Mouse (Mus musculus) midbrain, embryonic 11.5 days (tissue): ENCODE results near the gene Phf7. TPM values are rescaled to one million over a fixed set of nuclear protein-coding genes. Genes with fewer than 3 reads are reported as not detected.

Experiments used
- ATAC-seq: fragments of 200-750 bp; cut with Nextera tagmentation; 2 replicates; pipeline ENCODE4 v1.8.0; 2017; ENCODE audit warnings: moderate TSS enrichment, moderate library complexity; ENCODE audit not compliant: low FRiP score
- DNase-seq: peaks from one replicate; pipeline ENCODE4 v3.0.0; 2015; ENCODE audit warnings: low spot score; ENCODE audit errors: missing footprints
- H3K27ac ChIP-seq: fragments of 300-500 bp; sonication (generic); 2 replicates; pipeline ENCODE4 v1.5.1; 2014; ENCODE audit warnings: low read depth, low read length
- H3K27me3 ChIP-seq: fragments of 300-500 bp; sonication (generic); 2 replicates; pipeline ENCODE4 v1.6.1; 2014; ENCODE audit warnings: mild to moderate bottlenecking, low read length, moderate library complexity, mixed read lengths; ENCODE audit not compliant: control insufficient read depth, insufficient read depth
- H3K36me3 ChIP-seq: fragments of 300-500 bp; sonication (generic); 2 replicates; pipeline ENCODE4 v1.6.1; 2014; ENCODE audit warnings: mild to moderate bottlenecking, low read length, moderate library complexity, mixed read lengths; ENCODE audit not compliant: control insufficient read depth, insufficient read depth
- H3K4me1 ChIP-seq: fragments of 300-500 bp; sonication (generic); 2 replicates; pipeline ENCODE4 v1.6.1; 2014; ENCODE audit warnings: low read length; ENCODE audit not compliant: control insufficient read depth, insufficient read depth
- H3K4me2 ChIP-seq: fragments of 300-500 bp; sonication (generic); 2 replicates; pipeline ENCODE4 v1.6.1; 2014; ENCODE audit warnings: mild to moderate bottlenecking, moderate library complexity
- H3K4me3 ChIP-seq: fragments of 300-500 bp; sonication (generic); 2 replicates; pipeline ENCODE4 v1.5.1; 2014; ENCODE audit warnings: low read depth, low read length
- H3K9ac ChIP-seq: fragments of 300-500 bp; sonication (generic); 2 replicates; pipeline ENCODE4 v1.6.1; 2014; ENCODE audit warnings: low read length
- H3K9me3 ChIP-seq: fragments of 300-500 bp; sonication (generic); 2 replicates; pipeline ENCODE4 v1.6.1; 2016; ENCODE audit warnings: low read length; ENCODE audit not compliant: control insufficient read depth
- WGBS: fragments of 180-500 bp; shearing (Covaris S2); extraction: QIAGEN DNeasy Blood & Tissue Kit; methylation state at CpG from one replicate; pipeline ENCODE4 v1.1.7; 2014; 5-methylcytosine and 5-hydroxymethylcytosine counted together
- polyA plus RNA-seq: library from polyadenylated mRNA; unstranded; fragments of >200 nt; fragmentation: Nextera tagmentation; extraction: Ambion mirVana; gene quantifications from 2 replicates; pipeline ENCODE4 v1.2.1, GENCODE M21; 2014

The Phf7 gene
- polyA plus RNA-seq, 1 experiment from 2014 or later = 14.3 TPM

GRCm38 (mm10) chr14:31216846-31217245 is 34.3 kb downstream of the Phf7 start, which contains the start of gene Nisch:
TSS of gene Nisch (minus strand) at chr14:31216946.
- Histone ChIP-seq H3K27me3 (no peaks in the 10 kb centered on the region), H3K4me1 (no peaks in the 10 kb centered on the region), H3K36me3 (no peaks in the 10 kb centered on the region), H3K4me3 (no peak within 1 kb of the TSS), H3K9me3 (no peaks in the 10 kb centered on the region), H3K27ac (peak within 1 kb of the TSS; percentile 8; the same call in 1 of the 2 replicates), H3K4me2 (no peak within 1 kb of the TSS), H3K9ac (peak within 1 kb of the TSS; percentile 38)
- DNase-seq (peak; percentile 81), ATAC-seq (no peak)
- 61% methylated on average over 2 of the region's 2 CpGs for WGBS

GRCm38 (mm10) chr14:31215157-31216002 is 35.7 kb downstream of the Phf7 start:
- H3K4me1 ChIP-seq = no peaks in the 10 kb centered on the region
- peak; percentile 50 for ATAC-seq
- WGBS = 41% methylated on average over 15 of the region's 15 CpGs
- DNase-seq = peak; percentile 94
- peak overlapping the region; percentile 38 for H3K9ac ChIP-seq
- H3K27ac ChIP-seq = peak overlapping the region; percentile 8; the same call in 1 of the 2 replicates
- H3K9me3 ChIP-seq = no peaks in the 10 kb centered on the region
- no peaks in the 10 kb centered on the region for H3K36me3 ChIP-seq
- no peaks in the 10 kb centered on the region for H3K27me3 ChIP-seq
- no peak overlapping the region for H3K4me2 ChIP-seq
- no peak overlapping the region for H3K4me3 ChIP-seq

- Histone ChIP-seq H3K27ac (no peak overlapping the region), H3K4me3 (no peak overlapping the region), H3K9me3 (no peaks in the 10 kb centered on the region), H3K9ac (no peak overlapping the region), H3K4me1 (no peaks in the 10 kb centered on the region), H3K27me3 (no peaks in the 10 kb centered on the region), H3K4me2 (no peak overlapping the region), H3K36me3 (no peaks in the 10 kb centered on the region)
- DNase-seq (peak; percentile 33), ATAC-seq (no peak)
- 94% methylated on average over 3 of the region's 3 CpGs for WGBS
Observed at GRCm38 (mm10) chr14:31214684-31215083, 36.4 kb downstream of the Phf7 start.

- Histone ChIP-seq H3K9ac (no peak overlapping the region), H3K9me3 (no peaks in the 10 kb centered on the region), H3K27ac (no peak overlapping the region), H3K4me3 (no peak overlapping the region), H3K4me2 (no peak overlapping the region), H3K4me1 (no peaks in the 10 kb centered on the region), H3K36me3 (no peaks in the 10 kb centered on the region), H3K27me3 (no peaks in the 10 kb centered on the region)
- ATAC-seq (no peak), DNase-seq (peak; percentile 65)
- WGBS = 74% methylated on average over 8 of the region's 8 CpGs
Observed at GRCm38 (mm10) chr14:31213868-31214267, 37.2 kb downstream of the Phf7 start.

GRCm38 (mm10) chr14:31212499-31212898 is 38.6 kb downstream of the Phf7 start:
- WGBS = 89% methylated on average over 3 of the region's 3 CpGs
- ATAC-seq (no peak), DNase-seq (no peak)
- Histone ChIP-seq H3K36me3 (no peaks in the 10 kb centered on the region), H3K27ac (no peak overlapping the region), H3K4me2 (no peak overlapping the region), H3K27me3 (no peaks in the 10 kb centered on the region), H3K9me3 (no peaks in the 10 kb centered on the region), H3K9ac (no peak overlapping the region), H3K4me3 (no peak overlapping the region), H3K4me1 (no peaks in the 10 kb centered on the region)

- Histone ChIP-seq H3K27me3 (no peaks in the 10 kb centered on the region), H3K4me2 (no peak overlapping the region), H3K4me1 (0 out of 2 replicates have a peak, but pooled peaks cover 2% of the 10 kb centered on the region), H3K27ac (no peak overlapping the region), H3K4me3 (no peak overlapping the region), H3K36me3 (no peaks in the 10 kb centered on the region), H3K9ac (no peak overlapping the region), H3K9me3 (no peaks in the 10 kb centered on the region)
- no peak for ATAC-seq
- DNase-seq = no peak
- WGBS = 88% methylated on average over 6 of the region's 6 CpGs
Observed at GRCm38 (mm10) chr14:31211854-31212253, 39.3 kb downstream of the Phf7 start.

- Histone ChIP-seq H3K4me2 (no peak overlapping the region), H3K27me3 (no peaks in the 10 kb centered on the region), H3K9me3 (no peaks in the 10 kb centered on the region), H3K36me3 (peaks cover 2% of the 10 kb centered on the region; the same call in 1 of the 2 replicates), H3K4me1 (peaks cover 9% of the 10 kb centered on the region), H3K27ac (no peak overlapping the region), H3K9ac (no peak overlapping the region), H3K4me3 (no peak overlapping the region)
- ATAC-seq (no peak), DNase-seq (no peak)
- 79% methylated on average over 4 of the region's 4 CpGs for WGBS
Observed at GRCm38 (mm10) chr14:31209133-31209557, 42.0 kb downstream of the Phf7 start.

GRCm38 (mm10) chr14:31208084-31208483 is 43.0 kb downstream of the Phf7 start, which contains the start of gene Tnnc1:
TSS of gene Tnnc1 (plus strand) at chr14:31208312.
- peaks cover 9% of the 10 kb centered on the region for H3K4me1 ChIP-seq
- peak within 1 kb of the TSS; percentile 98 for H3K4me2 ChIP-seq
- peak within 1 kb of the TSS; percentile 97; the same call in 1 of the 2 replicates for H3K9ac ChIP-seq
- DNase-seq (no peak), ATAC-seq (no peak)
- no peak within 1 kb of the TSS for H3K27ac ChIP-seq
- H3K9me3 ChIP-seq = no peaks in the 10 kb centered on the region
- H3K27me3 ChIP-seq = no peaks in the 10 kb centered on the region
- H3K4me3 ChIP-seq = peak within 1 kb of the TSS; percentile 83
- peaks cover 11% of the 10 kb centered on the region for H3K36me3 ChIP-seq
- 84% methylated on average over 2 of the region's 2 CpGs for WGBS

GRCm38 (mm10) chr14:31207070-31207830 is 43.9 kb downstream of the Phf7 start:
- WGBS = 83% methylated on average over 13 of the region's 13 CpGs
- peaks cover 16% of the 10 kb centered on the region for H3K36me3 ChIP-seq
- H3K9me3 ChIP-seq = no peaks in the 10 kb centered on the region
- H3K9ac ChIP-seq = peak overlapping the region; percentile 97
- ATAC-seq (peak; percentile 49), DNase-seq (no peak)
- H3K27me3 ChIP-seq = no peaks in the 10 kb centered on the region
- no peak overlapping the region for H3K27ac ChIP-seq
- H3K4me3 ChIP-seq = peak overlapping the region; percentile 83
- peak overlapping the region; percentile 98 for H3K4me2 ChIP-seq
- peaks cover 9% of the 10 kb centered on the region for H3K4me1 ChIP-seq
